Mouse (Mus musculus) midbrain, embryonic 12.5 days (tissue): Measurements from ENCODE around the gene Eif2ak4. TPM values are rescaled to one million over a fixed set of nuclear protein-coding genes. Genes with fewer than 3 reads are reported as not detected.
A peak's percentile ranks its signal among the peaks of the same experiment; 100 is the strongest.

ENCODE experiments used
- ATAC-seq: fragments of 200-750 bp; cut with Nextera tagmentation; 2 replicates; pipeline ENCODE4 v1.8.0; 2017; ENCODE audit warnings: low read depth, moderate TSS enrichment, moderate library complexity; ENCODE audit not compliant: low FRiP score
- H3K27ac ChIP-seq: fragments of 300-500 bp; sonication (generic); replicated peaks from 2 replicates; pipeline ENCODE4 v1.5.1; 2016; ENCODE audit warnings: mild to moderate bottlenecking
- H3K27me3 ChIP-seq: fragments of 300-500 bp; sonication (generic); 2 replicates; pipeline ENCODE4 v1.6.1; 2016; ENCODE audit warnings: mild to moderate bottlenecking
- H3K36me3 ChIP-seq: fragments of 300-500 bp; sonication (generic); 2 replicates; pipeline ENCODE4 v1.6.1; 2016
- H3K4me1 ChIP-seq: fragments of 300-500 bp; sonication (generic); 2 replicates; pipeline ENCODE4 v1.6.1; 2016
- H3K4me2 ChIP-seq: fragments of 300-500 bp; sonication (generic); replicated peaks from 2 replicates; pipeline ENCODE4 v1.6.1; 2016; ENCODE audit warnings: mild to moderate bottlenecking, moderate library complexity
- H3K4me3 ChIP-seq: fragments of 300-500 bp; sonication (generic); 2 replicates; pipeline ENCODE4 v1.5.1; 2016; ENCODE audit warnings: mild to moderate bottlenecking
- H3K9ac ChIP-seq: fragments of 300-500 bp; sonication (generic); replicated peaks from 2 replicates; pipeline ENCODE4 v1.6.1; 2016; ENCODE audit warnings: mild to moderate bottlenecking, moderate library complexity
- H3K9me3 ChIP-seq: fragments of 300-500 bp; sonication (generic); 2 replicates; pipeline ENCODE4 v1.6.1; 2016; ENCODE audit warnings: mild to moderate bottlenecking
- WGBS: fragments of 180-500 bp; shearing (Covaris S2); methylation state at CpG from one replicate; pipeline ENCODE4 v1.1.7; 2016; 5-methylcytosine and 5-hydroxymethylcytosine counted together
- polyA plus RNA-seq: library from polyadenylated mRNA; unstranded; fragments of >200 nt; fragmentation: Nextera tagmentation; extraction: Ambion mirVana; gene quantifications from 2 replicates; pipeline ENCODE4 v1.2.1, GENCODE M21; 2016

Gene Eif2ak4
- polyA plus RNA-seq, 1 experiment from 2014 or later: 12.5 TPM

DNA sequence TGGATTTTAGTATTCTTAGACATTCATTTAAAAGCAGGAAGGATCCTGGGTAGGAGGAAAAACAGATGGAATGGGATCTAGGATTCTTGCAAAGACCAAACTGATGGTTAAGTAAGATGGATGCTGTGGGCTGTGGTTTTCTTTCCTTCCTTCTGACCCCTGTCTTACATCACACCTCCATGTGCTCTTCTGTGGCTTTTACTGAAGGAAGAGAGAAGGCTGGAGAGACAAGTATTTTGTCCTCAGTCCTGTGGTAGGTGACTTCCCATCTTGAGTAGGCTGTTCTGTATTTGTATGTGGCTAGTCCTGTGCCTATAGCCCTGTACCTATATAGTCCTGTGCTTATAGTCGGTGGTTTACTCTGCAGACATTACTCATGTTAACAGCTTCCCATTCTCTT lies 12.9 kb upstream of the Eif2ak4 start:
- H3K4me3 ChIP-seq: no peak overlapping the region
- H3K27me3 ChIP-seq: peaks cover 32% of the 10 kb centered on the region
- no peak overlapping the region for H3K9ac ChIP-seq
- no peak overlapping the region for H3K4me2 ChIP-seq
- H3K36me3 ChIP-seq: no peaks in the 10 kb centered on the region
- 85% methylated on average over 1 of the region's 1 CpGs for WGBS
- no peaks in the 10 kb centered on the region for H3K9me3 ChIP-seq
- H3K4me1 ChIP-seq: peaks cover 18% of the 10 kb centered on the region
- no peak for ATAC-seq
- H3K27ac ChIP-seq: no peak overlapping the region

DNA sequence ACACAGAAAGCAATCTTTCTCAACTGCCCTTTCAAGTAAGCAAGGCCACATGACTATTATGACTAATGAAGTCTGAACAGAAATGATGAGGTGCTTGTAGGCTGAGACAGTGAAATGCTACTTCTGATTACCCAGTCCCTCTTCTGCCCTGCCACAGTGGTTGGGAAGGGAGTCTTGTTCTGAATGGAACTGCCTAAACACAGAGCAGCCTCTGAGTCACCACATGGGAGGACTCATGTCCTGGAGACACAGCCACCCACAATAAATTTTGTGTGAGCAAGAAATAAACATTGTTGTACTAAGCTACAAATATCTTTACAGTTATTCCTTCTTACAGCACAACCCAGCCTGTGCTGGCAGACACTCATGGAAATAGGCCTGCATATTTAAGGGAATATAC lies 12.5 kb upstream of the Eif2ak4 start:
- H3K9ac ChIP-seq: no peak overlapping the region
- H3K4me3 ChIP-seq: no peak overlapping the region
- H3K9me3 ChIP-seq: no peaks in the 10 kb centered on the region
- peaks cover 29% of the 10 kb centered on the region for H3K27me3 ChIP-seq
- no peak overlapping the region for H3K4me2 ChIP-seq
- no peak overlapping the region for H3K27ac ChIP-seq
- no peak for ATAC-seq
- H3K36me3 ChIP-seq: no peaks in the 10 kb centered on the region
- peaks cover 18% of the 10 kb centered on the region for H3K4me1 ChIP-seq

- H3K4me1 ChIP-seq: no peaks in the 10 kb centered on the region
- no peak for ATAC-seq
- 45% methylated on average over 1 of the region's 1 CpGs for WGBS
- H3K27ac ChIP-seq: no peak overlapping the region
- H3K9me3 ChIP-seq: no peaks in the 10 kb centered on the region
- no peaks in the 10 kb centered on the region for H3K36me3 ChIP-seq
- H3K4me3 ChIP-seq: no peak overlapping the region
- no peak overlapping the region for H3K4me2 ChIP-seq
- no peak overlapping the region for H3K9ac ChIP-seq
- H3K27me3 ChIP-seq: peaks cover 11% of the 10 kb centered on the region
Observed at GRCm38 (mm10) chr2:118379756-118380155, 8.7 kb upstream of the Eif2ak4 start.

DNA sequence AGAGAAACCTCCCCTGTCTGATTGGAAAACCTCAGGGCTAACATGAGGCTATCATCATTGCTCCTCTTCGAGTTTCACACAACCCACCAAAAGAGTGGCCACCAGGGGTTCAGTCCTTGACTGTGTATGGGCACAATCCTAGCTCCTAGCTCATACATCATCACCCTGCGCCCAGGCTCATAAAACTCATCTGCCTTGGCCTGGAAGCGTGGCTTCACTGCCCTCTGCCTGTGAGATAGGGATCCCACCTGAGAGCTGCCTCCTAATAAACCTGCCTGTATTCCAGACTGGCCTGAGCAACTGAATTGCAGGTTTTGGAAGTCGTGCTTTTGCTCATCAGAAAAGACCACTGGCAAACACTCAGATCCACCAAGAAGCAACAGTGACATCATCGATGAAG lies 5.0 kb upstream of the Eif2ak4 start:
- no peak overlapping the region for H3K27ac ChIP-seq
- no peaks in the 10 kb centered on the region for H3K4me1 ChIP-seq
- H3K4me2 ChIP-seq: no peak overlapping the region
- 0 out of 2 replicates have a peak, but pooled peaks cover 3% of the 10 kb centered on the region for H3K27me3 ChIP-seq
- H3K36me3 ChIP-seq: no peaks in the 10 kb centered on the region
- no peak overlapping the region for H3K4me3 ChIP-seq
- no peak for ATAC-seq
- no peak overlapping the region for H3K9ac ChIP-seq
- H3K9me3 ChIP-seq: no peaks in the 10 kb centered on the region
- 76% methylated on average over 5 of the region's 5 CpGs for WGBS

DNA sequence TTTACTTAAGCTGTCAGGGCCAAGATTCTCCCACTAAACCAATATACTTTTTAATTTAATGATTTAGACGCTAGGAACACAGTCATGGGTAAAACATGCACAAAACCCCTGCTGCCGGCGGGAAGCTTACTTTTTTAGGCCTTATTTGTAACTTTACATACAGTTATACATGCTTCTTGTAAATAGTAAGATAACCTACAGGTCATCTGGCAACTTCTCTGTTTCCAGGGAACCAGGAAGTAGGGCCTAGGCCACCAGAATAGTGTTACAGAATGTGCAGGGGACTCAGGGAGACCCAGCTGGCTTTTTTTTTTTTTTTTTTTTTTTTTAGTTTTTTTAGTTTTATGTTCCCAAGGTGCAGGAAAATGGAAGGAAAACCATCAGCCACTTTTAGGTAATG lies 1.2 kb downstream of the Eif2ak4 start:
- Histone ChIP-seq H3K9ac (no peak overlapping the region), H3K4me3 (peak overlapping the region; percentile 78; the same call in 1 of the 2 replicates), H3K4me1 (peaks cover 12% of the 10 kb centered on the region), H3K36me3 (no peaks in the 10 kb centered on the region), H3K27ac (no peak overlapping the region), H3K27me3 (no peaks in the 10 kb centered on the region), H3K4me2 (peak overlapping the region; percentile 70), H3K9me3 (no peaks in the 10 kb centered on the region)
- 76% methylated on average over 3 of the region's 3 CpGs for WGBS
- ATAC-seq: no peak

DNA sequence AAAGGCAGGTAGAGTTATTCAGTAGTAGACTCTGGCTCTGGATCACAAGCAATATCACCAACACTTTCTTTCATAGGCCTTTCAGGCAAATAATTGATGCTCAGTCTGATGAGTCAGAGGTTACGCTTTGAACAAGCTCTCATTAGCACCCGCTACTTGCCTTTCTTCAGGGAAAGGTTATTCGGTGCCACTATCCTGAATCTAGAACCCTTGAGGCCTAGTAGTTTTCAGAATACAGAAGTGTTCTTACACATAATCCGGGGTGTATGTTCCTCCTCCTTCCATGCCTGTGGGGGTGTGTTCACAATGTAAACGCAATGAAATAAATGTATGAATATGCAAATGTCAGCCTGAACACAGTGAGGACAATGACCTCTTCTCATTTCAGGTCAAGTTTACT lies 1.7 kb downstream of the Eif2ak4 start:
- Histone ChIP-seq H3K4me2 (no peak overlapping the region), H3K9me3 (no peaks in the 10 kb centered on the region), H3K9ac (no peak overlapping the region), H3K4me1 (peaks cover 12% of the 10 kb centered on the region), H3K36me3 (no peaks in the 10 kb centered on the region), H3K27ac (no peak overlapping the region), H3K27me3 (no peaks in the 10 kb centered on the region), H3K4me3 (no peak overlapping the region)
- no peak for ATAC-seq
- WGBS: 85% methylated on average over 5 of the region's 5 CpGs

DNA sequence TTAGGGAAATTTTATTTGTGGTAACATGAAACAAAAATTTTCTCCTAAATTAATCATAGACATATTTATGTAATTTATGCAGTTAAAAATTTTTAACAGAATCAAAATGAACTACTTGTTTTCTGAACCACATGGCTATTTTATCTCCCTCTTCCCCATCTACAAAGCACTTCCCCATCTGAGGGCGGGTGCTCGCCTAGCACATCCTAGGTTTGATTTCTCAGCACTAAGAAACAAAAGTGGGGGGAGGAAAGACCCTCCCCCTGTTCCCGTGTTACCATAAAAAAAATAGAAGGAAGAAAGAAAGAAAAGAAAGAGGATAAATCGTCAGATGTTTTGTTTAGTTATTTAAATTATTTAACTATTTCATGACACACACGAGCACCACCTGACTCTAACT lies 2.8 kb downstream of the Eif2ak4 start:
- peaks cover 12% of the 10 kb centered on the region for H3K4me1 ChIP-seq
- H3K9ac ChIP-seq: no peak overlapping the region

GRCm38 (mm10) chr2:118399751-118400150 lies 11.3 kb downstream of the Eif2ak4 start:
- ATAC-seq: no peak
- 91% methylated on average over 5 of the region's 5 CpGs for WGBS
- no peak overlapping the region for H3K4me3 ChIP-seq

More for the DNA sequence above, 2.8 kb downstream of the Eif2ak4 start:
- Histone ChIP-seq H3K4me3 (no peak overlapping the region), H3K27ac (no peak overlapping the region), H3K4me2 (no peak overlapping the region), H3K9me3 (no peaks in the 10 kb centered on the region), H3K27me3 (no peaks in the 10 kb centered on the region), H3K36me3 (no peaks in the 10 kb centered on the region)
- no peak for ATAC-seq
- 83% methylated on average over 5 of the region's 5 CpGs for WGBS

GRCm38 (mm10) chr2:118401834-118402727 lies 13.7 kb downstream of the Eif2ak4 start:
- ATAC-seq: no peak
- WGBS: 76% methylated on average over 5 of the region's 5 CpGs

More at GRCm38 (mm10) chr2:118399751-118400150, 11.3 kb downstream of the Eif2ak4 start:
- Histone ChIP-seq H3K36me3 (0 out of 2 replicates have a peak, but pooled peaks cover 3% of the 10 kb centered on the region), H3K4me2 (no peak overlapping the region), H3K4me1 (no peaks in the 10 kb centered on the region; the same call in 1 of the 2 replicates), H3K9me3 (no peaks in the 10 kb centered on the region), H3K27me3 (no peaks in the 10 kb centered on the region), H3K27ac (no peak overlapping the region), H3K9ac (no peak overlapping the region)

GRCm38 (mm10) chr2:118404336-118404735 lies 15.9 kb downstream of the Eif2ak4 start:
- Histone ChIP-seq H3K4me1 (no peaks in the 10 kb centered on the region; the same call in 1 of the 2 replicates), H3K27me3 (no peaks in the 10 kb centered on the region), H3K4me2 (no peak overlapping the region)

More at GRCm38 (mm10) chr2:118401834-118402727, 13.7 kb downstream of the Eif2ak4 start:
- no peaks in the 10 kb centered on the region for H3K9me3 ChIP-seq
- no peak overlapping the region for H3K9ac ChIP-seq
- no peak overlapping the region for H3K27ac ChIP-seq
- H3K27me3 ChIP-seq: no peaks in the 10 kb centered on the region
- H3K36me3 ChIP-seq: 0 out of 2 replicates have a peak, but pooled peaks cover 3% of the 10 kb centered on the region
- no peaks in the 10 kb centered on the region; the same call in 1 of the 2 replicates for H3K4me1 ChIP-seq
- no peak overlapping the region for H3K4me2 ChIP-seq
- no peak overlapping the region for H3K4me3 ChIP-seq

DNA sequence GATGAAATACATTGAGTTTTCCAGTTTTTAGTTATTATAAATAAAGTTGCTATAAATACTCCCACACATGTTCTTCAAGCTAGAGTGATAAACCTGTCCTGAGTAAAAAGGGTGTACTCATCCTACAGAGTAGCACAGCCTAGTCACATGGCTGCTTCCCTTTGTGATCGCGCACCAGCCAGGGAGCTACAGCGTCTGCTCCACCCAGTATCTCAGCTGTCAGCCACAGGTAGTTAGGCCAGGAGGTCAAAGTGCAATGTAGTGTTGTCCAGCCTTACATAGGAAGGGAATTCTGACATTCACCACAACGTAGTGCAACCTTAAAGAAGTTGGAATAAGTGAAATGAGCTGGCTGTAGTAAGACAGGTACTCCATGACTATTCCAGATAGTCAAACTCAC lies 17.1 kb downstream of the Eif2ak4 start:
- no peaks in the 10 kb centered on the region for H3K27me3 ChIP-seq
- H3K36me3 ChIP-seq: 0 out of 2 replicates have a peak, but pooled peaks cover 3% of the 10 kb centered on the region
- no peak overlapping the region for H3K4me2 ChIP-seq
- no peaks in the 10 kb centered on the region for H3K9me3 ChIP-seq
- no peak for ATAC-seq
- WGBS: 87% methylated on average over 4 of the region's 4 CpGs
- no peak overlapping the region for H3K4me3 ChIP-seq
- no peak overlapping the region for H3K27ac ChIP-seq
- H3K4me1 ChIP-seq: no peaks in the 10 kb centered on the region; the same call in 1 of the 2 replicates
- no peak overlapping the region for H3K9ac ChIP-seq

More at GRCm38 (mm10) chr2:118404336-118404735, 15.9 kb downstream of the Eif2ak4 start:
- Histone ChIP-seq H3K4me3 (no peak overlapping the region), H3K36me3 (0 out of 2 replicates have a peak, but pooled peaks cover 3% of the 10 kb centered on the region), H3K9ac (no peak overlapping the region), H3K9me3 (no peaks in the 10 kb centered on the region), H3K27ac (no peak overlapping the region)
- WGBS: 86% methylated on average over 5 of the region's 5 CpGs
- no peak for ATAC-seq

- Histone ChIP-seq H3K9ac (no peak overlapping the region), H3K27ac (no peak overlapping the region), H3K4me1 (no peaks in the 10 kb centered on the region; the same call in 1 of the 2 replicates), H3K36me3 (peaks cover 9% of the 10 kb centered on the region; the same call in 1 of the 2 replicates), H3K27me3 (no peaks in the 10 kb centered on the region), H3K4me2 (no peak overlapping the region), H3K4me3 (no peak overlapping the region), H3K9me3 (0 out of 2 replicates have a peak, but pooled peaks cover under 1% of the 10 kb centered on the region)
- WGBS: 71% methylated on average over 2 of the region's 2 CpGs
- no peak for ATAC-seq
Observed at GRCm38 (mm10) chr2:118406811-118407210, 18.4 kb downstream of the Eif2ak4 start.
